Mouse (Mus musculus): ENCODE results near the gene Snx7.

GRCm38 (mm10) chr3:117893736-117894135 is 25.0 kb upstream of the Snx7 start:
- TF ChIP-seq CTCF (IDR thresholded peaks at IDR 0.05; ENCODE audit: extremely low read depth, insufficient read depth, insufficient read length, insufficient replicate concordance) (no peak), POLR2A (IDR thresholded peaks at IDR 0.05; ENCODE audit: low read depth, low read length) (no peak)
